Mouse (Mus musculus): ENCODE data around the gene Zfand3.

Zfand3 gene

GRCm38 (mm10) chr17:30103005-30103404, 98.5 kb downstream of the Zfand3 start:
- DNase-seq (ENCODE audit: low read depth, low spot score), result no peak

- no peak for DNase-seq (ENCODE audit: low read depth, low spot score)
Observed at GRCm38 (mm10) chr17:30103641-30104165, 99.2 kb downstream of the Zfand3 start.

- no peak for DNase-seq (ENCODE audit: low read depth, low spot score)
Observed at GRCm38 (mm10) chr17:30105369-30105768, 100.8 kb downstream of the Zfand3 start.

GRCm38 (mm10) chr17:30110678-30111077, 106.1 kb downstream of the Zfand3 start:
- DNase-seq (ENCODE audit: low read depth, low spot score), result no peak

GRCm38 (mm10) chr17:30111556-30111955, 107.0 kb downstream of the Zfand3 start:
- no peak for DNase-seq (ENCODE audit: low read depth, low spot score)

- no peak for DNase-seq (ENCODE audit: low read depth, low spot score)
Observed at GRCm38 (mm10) chr17:30112080-30112479, 107.5 kb downstream of the Zfand3 start.

GRCm38 (mm10) chr17:30112555-30113305, 108.2 kb downstream of the Zfand3 start:
- no peak for DNase-seq (ENCODE audit: low read depth, low spot score)

- DNase-seq (ENCODE audit: low read depth, low spot score), result no peak
Observed at GRCm38 (mm10) chr17:30114761-30115160, 110.2 kb downstream of the Zfand3 start.

GRCm38 (mm10) chr17:30116226-30116625, 111.7 kb downstream of the Zfand3 start:
- no peak for DNase-seq (ENCODE audit: low read depth, low spot score)

GRCm38 (mm10) chr17:30118036-30118435, 113.5 kb downstream of the Zfand3 start:
- DNase-seq (ENCODE audit: low read depth, low spot score), result no peak

- DNase-seq (ENCODE audit: low read depth, low spot score), result no peak
Observed at GRCm38 (mm10) chr17:30122278-30122677, 117.7 kb downstream of the Zfand3 start.

GRCm38 (mm10) chr17:30128456-30128855, 123.9 kb downstream of the Zfand3 start:
- DNase-seq (ENCODE audit: low read depth, low spot score), result no peak

GRCm38 (mm10) chr17:30129220-30129619, 124.7 kb downstream of the Zfand3 start:
- DNase-seq (ENCODE audit: low read depth, low spot score), result no peak

GRCm38 (mm10) chr17:30130326-30130725, 125.8 kb downstream of the Zfand3 start:
- DNase-seq (ENCODE audit: low read depth, low spot score), result no peak

GRCm38 (mm10) chr17:30133641-30134040, 129.1 kb downstream of the Zfand3 start:
- no peak for DNase-seq (ENCODE audit: low read depth, low spot score)

GRCm38 (mm10) chr17:30134955-30135735, 130.6 kb downstream of the Zfand3 start:
- DNase-seq (ENCODE audit: low read depth, low spot score), result no peak

- no peak for DNase-seq (ENCODE audit: low read depth, low spot score)
Observed at GRCm38 (mm10) chr17:30135890-30136289, 131.4 kb downstream of the Zfand3 start.

- DNase-seq (ENCODE audit: low read depth, low spot score), result no peak
Observed at GRCm38 (mm10) chr17:30136684-30137083, 132.2 kb downstream of the Zfand3 start.

GRCm38 (mm10) chr17:30137115-30137514, 132.6 kb downstream of the Zfand3 start:
- no peak for DNase-seq (ENCODE audit: low read depth, low spot score)

- no peak for DNase-seq (ENCODE audit: low read depth, low spot score)
Observed at GRCm38 (mm10) chr17:30144114-30144513, 139.6 kb downstream of the Zfand3 start.

GRCm38 (mm10) chr17:30145596-30146149, 141.1 kb downstream of the Zfand3 start:
- no peak for DNase-seq (ENCODE audit: low read depth, low spot score)

GRCm38 (mm10) chr17:30146555-30146954, 142.0 kb downstream of the Zfand3 start:
- DNase-seq (ENCODE audit: low read depth, low spot score), result no peak

All from mesoderm, embryonic 11.5 days (tissue).